Mouse (Mus musculus) lung, postnatal 25 days (tissue): ENCODE results near the gene Mup11.
"Not testable (repeated sequence)": the region's sequence is repeated elsewhere in the genome, so short reads cannot be mapped to it uniquely, and the experiment has no call there.

Source experiments
- DNase-seq: peaks from one replicate; pipeline ENCODE4 v3.0.0; 2022; ENCODE audit warnings: low spot score

Gene Mup11

GRCm38 (mm10) chr4:60662311-60662710 is at the start of gene Mup11:
TSS of gene Mup11 (minus strand) at chr4:60662411.
- not testable (repeated sequence) for DNase-seq
